Mouse (Mus musculus): ENCODE results near the gene Ralgps1.

DNA sequence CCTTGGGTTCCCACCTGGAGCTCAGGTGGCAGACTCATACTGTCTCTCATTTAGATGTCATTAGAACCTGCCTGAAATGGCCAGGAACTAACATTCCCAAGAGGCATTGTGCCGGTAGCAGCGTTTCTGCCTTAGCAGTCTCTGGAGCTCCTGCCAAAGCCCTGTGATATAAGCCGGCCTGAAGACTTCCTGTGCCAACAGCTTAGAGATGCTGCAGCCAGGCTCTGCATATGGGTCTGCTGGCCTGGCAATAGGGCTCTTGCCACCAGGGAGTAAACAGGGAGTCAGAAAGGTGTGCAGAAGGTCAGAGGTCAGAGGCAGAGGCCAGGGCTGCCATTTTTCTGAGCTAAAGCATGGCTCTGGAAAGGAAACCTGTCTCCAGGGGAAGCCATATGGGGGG lies 206.6 kb downstream of the Ralgps1 start:
- no peak for TF ChIP-seq CTCF (IDR thresholded peaks at IDR 0.05; ENCODE audit: control insufficient read depth, insufficient read depth, insufficient read length)
- TF ChIP-seq MAX (IDR thresholded peaks at IDR 0.05): no peak
